Mouse (Mus musculus): ENCODE results near the gene Arid4a. TPM values are rescaled to one million over a fixed set of nuclear protein-coding genes. Genes with fewer than 3 reads are reported as not detected.
A peak's percentile ranks its signal among the peaks of the same experiment; 100 is the strongest.
"Not testable (repeated sequence)": the region's sequence is repeated elsewhere in the genome, so short reads cannot be mapped to it uniquely, and the experiment has no call there.

Arid4a gene
- polyA plus RNA-seq, 1 experiment from 2014 or later: 43.8 TPM

- Histone ChIP-seq H3K36me3 (peaks cover 21% of the 10 kb centered on the region), H3K9me3 (replicated peaks) (no peaks in the 10 kb centered on the region), H3K4me3 (replicated peaks) (peak overlapping the region; percentile 100), H3K4me1 (peaks cover 20% of the 10 kb centered on the region), H3K9ac (peak overlapping the region; percentile 91), H3K4me2 (replicated peaks) (peak overlapping the region; percentile 60), H3K27ac (replicated peaks) (peak overlapping the region; percentile 98), H3K27me3 (no peaks in the 10 kb centered on the region)
- 1% methylated on average over 50 of the region's 82 CpGs for WGBS
- ATAC-seq (ENCODE audit: insufficient number of reproducible peaks, low FRiP score, low TSS enrichment, low read depth): peak; percentile 25
These were observed 882 bp downstream of the Arid4a start for GRCm38 (mm10) chr12:71016503-71017241.

- WGBS: 3% methylated on average over 5 of the region's 5 CpGs
- Histone ChIP-seq H3K4me2 (replicated peaks) (peak overlapping the region; percentile 60), H3K27ac (replicated peaks) (peak overlapping the region; percentile 98), H3K27me3 (no peaks in the 10 kb centered on the region), H3K9me3 (replicated peaks) (no peaks in the 10 kb centered on the region), H3K9ac (peak overlapping the region; percentile 91; the same call in 1 of the 2 replicates), H3K36me3 (peaks cover 17% of the 10 kb centered on the region), H3K4me1 (peaks cover 14% of the 10 kb centered on the region), H3K4me3 (replicated peaks) (peak overlapping the region; percentile 100)
- ATAC-seq (ENCODE audit: insufficient number of reproducible peaks, low FRiP score, low TSS enrichment, low read depth): no peak
These were observed 1.4 kb downstream of the Arid4a start for GRCm38 (mm10) chr12:71017242-71017571.

- H3K36me3 ChIP-seq: peaks cover 20% of the 10 kb centered on the region
- H3K4me3 ChIP-seq (replicated peaks): peak overlapping the region; percentile 100; the same call in 1 of the 2 replicates
- WGBS: 75% methylated on average over 10 of the region's 10 CpGs
- no peaks in the 10 kb centered on the region for H3K9me3 ChIP-seq (replicated peaks)
- H3K9ac ChIP-seq: no peak overlapping the region
- ATAC-seq (ENCODE audit: insufficient number of reproducible peaks, low FRiP score, low TSS enrichment, low read depth): no peak
- peaks cover 11% of the 10 kb centered on the region for H3K4me1 ChIP-seq
- peak overlapping the region; percentile 60 for H3K4me2 ChIP-seq (replicated peaks)
- H3K27ac ChIP-seq (replicated peaks): no peak overlapping the region
- no peaks in the 10 kb centered on the region for H3K27me3 ChIP-seq
These were observed 2.0 kb downstream of the Arid4a start for GRCm38 (mm10) chr12:71017827-71018226.

GRCm38 (mm10) chr12:71019211-71019610, 3.4 kb downstream of the Arid4a start:
- H3K9me3 ChIP-seq (replicated peaks): no peaks in the 10 kb centered on the region
- WGBS: 87% methylated on average over 8 of the region's 8 CpGs

GRCm38 (mm10) chr12:71024411-71024810, 8.6 kb downstream of the Arid4a start:
- Histone ChIP-seq H3K36me3 (peaks cover 71% of the 10 kb centered on the region), H3K27ac (replicated peaks) (no peak overlapping the region), H3K4me2 (replicated peaks) (no peak overlapping the region), H3K27me3 (no peaks in the 10 kb centered on the region), H3K9me3 (replicated peaks) (no peaks in the 10 kb centered on the region), H3K4me1 (no peaks in the 10 kb centered on the region), H3K9ac (no peak overlapping the region), H3K4me3 (replicated peaks) (no peak overlapping the region)
- no peak for ATAC-seq (ENCODE audit: insufficient number of reproducible peaks, low FRiP score, low TSS enrichment, low read depth)
- 95% methylated on average over 10 of the region's 10 CpGs for WGBS

More at GRCm38 (mm10) chr12:71019211-71019610, 3.4 kb downstream of the Arid4a start:
- H3K27me3 ChIP-seq: no peaks in the 10 kb centered on the region
- H3K4me3 ChIP-seq (replicated peaks): no peak overlapping the region
- H3K27ac ChIP-seq (replicated peaks): no peak overlapping the region
- H3K4me1 ChIP-seq: peaks cover 1% of the 10 kb centered on the region
- no peak overlapping the region for H3K4me2 ChIP-seq (replicated peaks)
- H3K36me3 ChIP-seq: peaks cover 33% of the 10 kb centered on the region
- ATAC-seq (ENCODE audit: insufficient number of reproducible peaks, low FRiP score, low TSS enrichment, low read depth): no peak
- no peak overlapping the region for H3K9ac ChIP-seq

GRCm38 (mm10) chr12:71028265-71028664, 12.5 kb downstream of the Arid4a start:
- not testable (repeated sequence) for H3K4me1 ChIP-seq; H3K4me3 ChIP-seq (replicated peaks); H3K27me3 ChIP-seq; H3K4me2 ChIP-seq (replicated peaks); H3K9ac ChIP-seq; H3K27ac ChIP-seq (replicated peaks); ATAC-seq (ENCODE audit: insufficient number of reproducible peaks, low FRiP score, low TSS enrichment, low read depth); H3K9me3 ChIP-seq (replicated peaks)
- 88% methylated on average over 8 of the region's 8 CpGs for WGBS
- H3K36me3 ChIP-seq: peaks cover 72% of the 10 kb centered on the region

GRCm38 (mm10) chr12:71030260-71030659, 14.5 kb downstream of the Arid4a start:
- Histone ChIP-seq H3K27me3 (no peaks in the 10 kb centered on the region), H3K4me3 (replicated peaks) (no peak overlapping the region), H3K9me3 (replicated peaks) (no peaks in the 10 kb centered on the region), H3K9ac (no peak overlapping the region), H3K4me1 (no peaks in the 10 kb centered on the region), H3K36me3 (peaks cover 52% of the 10 kb centered on the region), H3K27ac (replicated peaks) (no peak overlapping the region), H3K4me2 (replicated peaks) (no peak overlapping the region)
- no peak for ATAC-seq (ENCODE audit: insufficient number of reproducible peaks, low FRiP score, low TSS enrichment, low read depth)
- WGBS: 87% methylated on average over 8 of the region's 8 CpGs

GRCm38 (mm10) chr12:71030722-71031121, 14.9 kb downstream of the Arid4a start:
- Histone ChIP-seq H3K4me2 (replicated peaks) (no peak overlapping the region), H3K9me3 (replicated peaks) (no peaks in the 10 kb centered on the region), H3K4me1 (no peaks in the 10 kb centered on the region), H3K27me3 (no peaks in the 10 kb centered on the region), H3K9ac (no peak overlapping the region), H3K4me3 (replicated peaks) (no peak overlapping the region), H3K27ac (replicated peaks) (no peak overlapping the region), H3K36me3 (peaks cover 47% of the 10 kb centered on the region)
- ATAC-seq (ENCODE audit: insufficient number of reproducible peaks, low FRiP score, low TSS enrichment, low read depth): no peak
- WGBS: 90% methylated on average over 5 of the region's 5 CpGs

GRCm38 (mm10) chr12:71035826-71036225, 20.0 kb downstream of the Arid4a start:
- H3K27me3 ChIP-seq: no peaks in the 10 kb centered on the region
- peaks cover 52% of the 10 kb centered on the region for H3K36me3 ChIP-seq
- no peak overlapping the region for H3K4me3 ChIP-seq (replicated peaks)
- H3K9me3 ChIP-seq (replicated peaks): no peaks in the 10 kb centered on the region
- H3K27ac ChIP-seq (replicated peaks): no peak overlapping the region
- WGBS: 94% methylated on average over 4 of the region's 4 CpGs
- no peaks in the 10 kb centered on the region for H3K4me1 ChIP-seq
- H3K4me2 ChIP-seq (replicated peaks): no peak overlapping the region
- H3K9ac ChIP-seq: no peak overlapping the region
- no peak for ATAC-seq (ENCODE audit: insufficient number of reproducible peaks, low FRiP score, low TSS enrichment, low read depth)

- ATAC-seq (ENCODE audit: insufficient number of reproducible peaks, low FRiP score, low TSS enrichment, low read depth): no peak
- Histone ChIP-seq H3K27ac (replicated peaks) (no peak overlapping the region), H3K4me3 (replicated peaks) (no peak overlapping the region), H3K9me3 (replicated peaks) (no peaks in the 10 kb centered on the region), H3K4me1 (no peaks in the 10 kb centered on the region), H3K9ac (no peak overlapping the region), H3K27me3 (no peaks in the 10 kb centered on the region), H3K4me2 (replicated peaks) (no peak overlapping the region), H3K36me3 (peaks cover 58% of the 10 kb centered on the region)
- WGBS: 89% methylated on average over 12 of the region's 12 CpGs
These were observed 21.1 kb downstream of the Arid4a start for GRCm38 (mm10) chr12:71036729-71037404.

GRCm38 (mm10) chr12:71040462-71040861, 24.7 kb downstream of the Arid4a start:
- Histone ChIP-seq H3K4me1 (no peaks in the 10 kb centered on the region), H3K27me3 (no peaks in the 10 kb centered on the region), H3K4me2 (replicated peaks) (no peak overlapping the region), H3K27ac (replicated peaks) (no peak overlapping the region), H3K9me3 (replicated peaks) (no peaks in the 10 kb centered on the region), H3K36me3 (peaks cover 65% of the 10 kb centered on the region), H3K9ac (no peak overlapping the region), H3K4me3 (replicated peaks) (no peak overlapping the region)
- WGBS: 90% methylated on average over 7 of the region's 7 CpGs
- no peak for ATAC-seq (ENCODE audit: insufficient number of reproducible peaks, low FRiP score, low TSS enrichment, low read depth)
